Mouse (Mus musculus): ENCODE results near the gene Tmem266.

Gene Tmem266

DNA sequence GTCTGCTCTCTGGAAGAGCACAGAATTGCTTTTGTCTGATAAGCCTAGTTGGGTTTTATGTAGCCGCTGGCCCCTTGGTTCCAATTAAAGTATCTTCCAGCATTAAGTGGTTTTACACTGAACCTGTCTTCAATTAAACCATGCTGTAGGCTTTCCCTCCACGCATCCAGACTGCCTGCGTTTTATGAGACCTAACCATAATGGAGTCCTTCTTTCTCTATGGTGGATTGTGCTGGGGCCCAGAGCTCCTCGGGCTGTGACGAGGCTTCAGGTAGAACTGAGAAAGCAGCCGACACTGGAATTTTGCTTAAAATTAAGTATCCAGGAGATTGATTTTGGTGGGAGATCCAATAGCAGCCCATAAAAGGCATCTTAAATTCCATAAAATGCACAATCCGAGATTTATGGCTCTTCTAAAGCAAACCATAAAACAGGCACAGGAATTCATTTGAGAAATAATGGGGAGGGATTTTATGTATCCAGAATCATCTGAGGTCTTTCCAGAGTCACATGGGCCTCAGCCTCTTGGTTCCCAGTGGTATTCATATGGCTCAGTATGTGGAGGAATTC is 72.4 kb downstream of the Tmem266 start:
- DNase-seq (ENCODE audit: extremely low spot score, low spot score): no peak

DNA sequence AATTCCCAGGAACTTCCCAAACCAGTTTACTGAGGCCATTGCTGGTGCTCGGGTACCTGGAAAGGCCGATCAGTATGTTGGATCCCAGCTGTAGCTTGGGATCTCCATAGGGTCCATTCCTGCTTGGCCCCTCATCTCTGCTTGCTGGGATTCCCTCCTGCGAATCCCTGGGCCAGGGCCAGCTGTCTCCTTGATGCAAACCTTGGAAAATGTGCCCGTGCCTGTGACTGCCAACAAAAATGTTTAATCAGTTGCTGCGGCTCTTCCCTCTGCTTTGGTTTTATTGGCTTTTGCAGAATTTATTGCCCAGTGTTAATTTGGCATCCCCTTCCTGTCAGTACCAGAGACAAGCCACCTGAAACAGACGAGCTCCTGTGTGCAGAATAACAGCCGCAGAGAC is 75.6 kb downstream of the Tmem266 start:
- no peak for DNase-seq (ENCODE audit: extremely low spot score, low spot score)

DNA sequence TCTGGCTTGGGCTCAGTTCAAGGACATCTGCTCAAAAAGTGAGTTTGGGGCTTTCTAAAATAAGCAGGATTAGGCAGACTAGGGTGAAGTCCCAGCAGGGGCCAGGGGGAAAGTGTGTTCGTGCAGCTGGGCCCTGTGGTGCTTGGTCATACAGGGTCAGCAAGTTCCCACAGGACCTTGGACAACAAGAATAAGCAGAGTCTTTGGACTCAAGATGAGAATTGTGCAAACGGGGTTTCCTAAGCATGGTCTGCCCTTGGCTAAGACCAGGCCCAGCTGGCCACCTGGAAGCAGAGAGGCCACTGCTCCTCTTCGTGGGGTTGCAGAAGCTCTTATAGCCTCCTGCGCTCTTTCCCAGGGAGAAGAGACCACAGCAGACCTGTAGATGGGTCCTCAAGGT is 77.5 kb downstream of the Tmem266 start:
- no peak for DNase-seq (ENCODE audit: extremely low spot score, low spot score)

DNA sequence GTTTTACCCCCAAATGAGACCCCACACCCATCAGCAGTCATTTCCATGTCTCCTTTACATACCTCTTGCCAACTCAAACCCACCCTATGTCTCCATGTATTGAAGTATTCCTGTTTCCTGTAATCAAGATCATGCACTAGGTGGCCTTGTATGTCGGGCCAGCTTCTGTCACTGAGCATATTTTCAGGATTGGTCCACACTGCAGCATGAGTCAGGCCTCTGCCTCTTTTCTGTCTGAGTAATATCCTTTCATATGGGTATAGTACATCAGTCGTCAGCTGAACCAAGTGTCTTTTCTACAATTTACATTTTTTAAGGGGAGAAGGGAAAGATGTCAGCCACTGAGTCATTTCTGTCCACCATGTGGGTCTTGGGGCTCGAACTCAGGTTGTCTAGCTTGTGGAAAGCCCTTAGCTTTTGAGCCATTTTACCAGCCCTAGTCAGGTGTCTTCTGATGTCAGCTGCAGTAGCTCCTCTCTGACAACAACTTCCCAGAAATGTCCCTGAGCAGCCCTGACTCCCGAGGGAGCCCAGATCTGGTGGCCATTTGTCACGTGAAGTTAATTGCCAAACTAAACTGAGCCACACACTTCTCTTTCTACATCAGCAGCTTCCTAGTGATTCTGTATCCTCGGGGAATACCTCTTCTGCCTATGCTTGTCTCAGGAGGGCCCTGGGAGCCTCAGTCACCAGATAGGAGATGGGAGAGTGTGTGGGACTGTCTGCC is 78.4 kb downstream of the Tmem266 start:
- no peak for DNase-seq (ENCODE audit: extremely low spot score, low spot score)

DNA sequence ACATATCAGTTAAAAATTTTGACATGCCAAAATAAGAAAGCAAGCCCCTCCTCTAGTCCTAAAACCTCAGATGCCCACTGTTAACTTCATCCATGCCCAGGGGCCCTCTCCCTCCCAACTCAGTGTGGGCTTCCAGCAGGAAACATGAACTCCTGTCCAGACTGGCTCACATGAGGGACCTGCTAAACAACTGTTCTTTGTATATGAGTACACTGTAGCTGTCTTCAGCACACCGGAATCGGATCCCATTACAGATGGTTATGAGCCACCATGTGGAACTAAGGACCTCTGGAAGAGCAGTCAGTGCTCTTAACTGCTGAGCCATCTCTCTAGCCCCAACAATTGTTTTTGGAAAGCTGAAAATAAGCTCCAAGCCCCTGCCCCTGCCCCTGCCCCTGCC is 80.1 kb downstream of the Tmem266 start:
- no peak for DNase-seq (ENCODE audit: extremely low spot score, low spot score)

DNA sequence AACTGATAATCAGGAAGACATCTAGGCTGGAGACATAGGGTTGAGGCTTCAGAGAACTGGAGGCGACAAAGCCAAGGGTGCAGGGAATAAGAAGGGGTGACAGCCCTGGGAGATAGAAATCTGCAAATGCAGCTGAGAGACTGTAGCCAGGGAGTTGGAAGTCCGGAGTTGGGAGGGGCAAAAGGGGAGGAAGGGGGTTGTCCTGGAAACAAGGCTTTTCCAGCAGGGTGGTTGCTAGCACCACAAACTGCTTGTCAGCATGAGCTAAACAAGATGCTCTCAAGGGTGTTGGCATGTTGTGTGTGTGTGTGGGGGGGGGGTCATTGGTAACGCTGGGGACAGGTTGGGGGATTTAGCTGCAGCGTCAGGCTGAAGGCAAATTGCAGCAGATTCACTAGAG is 82.1 kb downstream of the Tmem266 start:
- DNase-seq (ENCODE audit: extremely low spot score, low spot score): no peak

DNA sequence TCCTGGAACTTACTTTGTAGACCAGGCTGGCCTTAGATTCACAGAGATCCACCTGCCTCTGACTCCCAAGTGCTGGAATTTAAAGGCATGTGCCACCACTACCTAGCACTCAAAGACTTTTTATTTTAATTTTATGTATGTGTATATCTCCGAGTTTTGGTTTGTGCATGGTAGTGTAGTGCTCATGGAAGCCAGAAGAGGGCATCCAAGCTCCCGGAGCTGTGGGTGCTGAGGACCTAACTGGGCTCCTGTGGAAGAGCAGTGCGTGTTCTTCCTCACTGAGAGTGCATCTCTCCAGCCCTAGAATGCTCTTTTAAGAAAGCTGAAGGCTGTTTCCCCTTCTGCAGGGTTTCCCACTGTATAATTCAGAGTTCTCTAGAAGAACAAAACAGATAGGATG is 83.1 kb downstream of the Tmem266 start:
- no peak for DNase-seq (ENCODE audit: extremely low spot score, low spot score)

DNA sequence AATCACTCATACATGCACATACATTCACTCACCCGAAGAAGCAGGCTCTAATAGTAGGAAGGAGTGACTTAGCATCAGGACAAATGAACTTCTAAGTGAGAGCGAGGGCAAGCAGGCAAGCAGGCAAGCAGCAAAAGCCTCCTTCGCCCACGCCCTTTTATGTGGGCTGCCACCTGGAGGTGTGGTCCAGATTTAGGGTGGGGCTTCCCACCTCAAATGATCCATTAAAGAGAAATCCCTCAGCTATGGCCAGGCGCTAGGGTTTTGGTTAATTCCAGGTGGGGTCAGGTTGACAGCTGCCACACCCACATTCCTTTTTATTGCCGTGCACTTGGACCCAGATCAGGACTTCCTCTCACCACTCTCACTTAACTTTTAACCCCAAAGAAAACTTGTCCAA is 83.7 kb downstream of the Tmem266 start:
- DNase-seq (ENCODE audit: extremely low spot score, low spot score): no peak

DNA sequence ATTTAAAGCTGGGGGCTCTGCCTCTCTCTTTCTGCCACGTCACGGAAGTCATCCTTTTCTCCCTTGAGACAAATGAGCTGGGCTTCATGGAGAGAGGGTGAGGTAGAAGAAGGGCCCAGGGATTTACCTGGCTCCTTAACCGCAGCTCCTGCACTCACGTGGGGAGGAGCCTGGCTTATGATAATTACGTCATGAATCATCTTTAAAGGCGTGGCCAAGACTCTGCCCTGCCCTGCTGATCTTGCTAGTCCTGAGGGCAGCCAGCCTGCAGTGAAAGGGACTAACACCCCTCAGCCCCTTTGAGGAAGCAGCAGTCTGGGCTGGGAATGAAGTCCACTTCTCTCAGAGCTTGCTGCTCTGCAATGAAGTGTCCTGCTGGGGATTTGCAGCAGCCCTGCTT is 84.4 kb downstream of the Tmem266 start:
- no peak for DNase-seq (ENCODE audit: extremely low spot score, low spot score)

DNA sequence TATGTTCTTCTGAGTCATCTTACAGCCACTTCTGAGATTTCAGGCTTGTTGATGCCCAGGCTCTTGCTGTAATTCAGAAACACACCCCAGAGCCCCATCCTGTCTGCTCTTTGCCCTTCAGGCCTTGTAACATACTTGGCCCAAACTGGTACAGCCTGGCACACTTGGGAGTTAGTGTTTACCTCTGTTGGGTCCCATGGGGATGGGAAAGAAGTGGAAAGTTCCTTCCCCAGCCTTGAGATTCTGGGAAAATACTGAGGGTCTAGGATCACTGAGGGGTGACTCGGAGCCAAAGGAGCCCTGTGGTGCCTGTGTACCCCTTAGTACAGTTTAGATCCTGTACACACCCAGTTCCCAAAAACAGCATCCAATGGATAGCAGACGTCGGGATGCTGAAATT is 95.1 kb downstream of the Tmem266 start:
- no peak for DNase-seq (ENCODE audit: extremely low spot score, low spot score)

DNA sequence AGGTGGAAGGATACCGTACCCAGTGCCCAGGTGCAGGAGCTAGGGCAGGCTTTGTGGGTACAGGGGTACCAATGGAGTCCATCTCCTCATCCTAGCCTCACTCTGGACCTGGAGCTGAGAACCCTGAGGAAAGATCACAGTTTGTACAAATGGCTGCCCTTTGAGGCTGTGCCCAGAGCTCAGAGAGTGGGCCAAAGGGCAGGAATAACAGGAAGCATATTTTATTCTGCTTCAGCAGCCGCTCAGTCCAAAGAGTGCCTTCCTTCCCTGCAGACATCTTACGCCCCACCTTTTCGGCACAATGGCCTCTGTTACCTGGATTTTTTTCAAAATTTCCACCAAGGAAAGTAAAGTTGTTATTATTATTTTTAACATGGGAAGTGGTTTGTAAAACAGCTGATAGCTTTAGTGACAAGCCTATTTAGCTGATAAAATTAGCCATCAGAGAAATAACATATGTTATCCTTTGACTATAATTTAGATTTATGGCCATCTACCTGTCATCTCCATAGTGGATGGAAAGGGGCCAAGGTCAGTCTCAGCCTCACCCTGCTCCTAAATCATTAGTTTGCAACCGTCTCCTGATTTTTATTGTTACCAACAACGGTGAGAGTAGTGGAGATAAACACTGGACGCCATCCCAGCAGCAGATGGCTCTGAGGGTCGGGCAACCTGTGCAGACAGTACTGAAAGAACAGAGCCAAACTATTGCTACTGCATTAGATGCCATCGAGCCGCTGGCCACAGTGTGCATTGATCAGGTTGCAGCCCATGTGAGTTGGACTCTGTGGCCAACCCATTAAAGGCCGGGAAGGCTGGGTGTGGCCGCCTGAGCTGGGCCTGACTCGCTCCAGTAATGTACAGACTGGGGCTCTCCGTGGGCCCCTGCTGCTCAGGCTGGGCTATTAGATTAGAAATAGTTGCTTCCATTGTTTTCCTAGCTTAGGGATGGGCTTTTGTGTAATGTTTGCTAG is 97.0 kb downstream of the Tmem266 start:
- no peak for DNase-seq (ENCODE audit: extremely low spot score, low spot score)

DNA sequence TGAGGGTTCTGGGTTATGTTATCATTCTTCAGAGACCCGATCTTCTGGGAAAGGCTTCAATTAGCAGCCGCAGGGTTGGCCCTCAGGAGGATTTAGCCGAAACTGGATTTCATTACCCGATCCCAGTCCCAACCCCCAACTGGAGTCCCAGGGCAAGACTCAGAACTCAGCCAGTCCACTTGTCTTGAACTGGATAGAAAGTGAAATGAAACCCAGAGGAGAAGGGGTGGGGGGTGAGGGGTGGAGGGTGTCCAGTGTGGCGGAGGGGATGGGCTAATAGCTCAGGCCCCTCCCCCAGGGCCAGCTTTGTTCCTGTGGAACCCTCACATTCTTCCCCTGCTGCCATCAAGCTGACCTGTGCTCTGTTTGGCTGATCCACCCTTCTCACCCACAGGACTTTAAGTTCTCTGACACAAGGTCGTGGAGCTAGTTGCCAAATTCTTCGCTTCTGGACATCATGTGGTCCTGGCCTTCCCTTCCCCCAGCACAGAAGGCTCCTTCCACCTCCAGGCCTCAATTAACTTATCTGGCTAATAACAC is 98.6 kb downstream of the Tmem266 start:
- DNase-seq (ENCODE audit: extremely low spot score, low spot score): no peak

DNA sequence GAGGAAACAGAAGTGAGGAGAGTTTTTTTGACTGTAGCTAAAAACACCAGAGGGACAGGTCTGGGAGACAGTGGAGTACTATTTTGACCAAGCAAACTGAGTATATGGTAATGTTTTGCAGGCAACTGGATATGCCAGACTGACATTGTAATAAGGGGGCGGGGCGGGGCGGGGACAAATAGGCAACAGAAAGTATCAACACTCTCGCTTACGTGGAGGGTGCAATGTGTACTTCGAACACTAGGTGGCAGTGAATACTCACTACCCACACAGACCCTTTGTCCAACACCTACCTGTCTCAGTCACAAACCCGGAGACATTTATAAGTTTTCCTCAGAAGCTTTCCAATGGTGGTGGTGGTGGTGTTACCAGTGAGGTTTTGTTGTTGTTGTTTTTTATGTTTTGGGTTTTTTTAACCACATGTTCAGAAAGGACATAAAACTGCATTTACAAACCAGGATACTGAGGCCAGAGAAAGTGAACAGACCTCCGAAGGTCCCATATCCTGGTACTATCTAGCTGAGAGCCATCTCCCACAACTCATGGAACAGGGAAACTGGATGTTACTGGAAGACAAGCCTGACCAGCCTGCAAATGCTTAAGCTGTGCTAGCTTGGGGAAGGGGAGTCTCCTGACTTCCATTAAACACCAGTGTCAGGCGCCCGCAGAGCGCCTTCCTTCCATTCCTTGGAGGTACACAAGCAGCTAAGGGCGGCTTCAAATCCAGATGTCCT is 102.7 kb downstream of the Tmem266 start:
- peak; percentile 70 for DNase-seq (ENCODE audit: extremely low spot score, low spot score)

DNA sequence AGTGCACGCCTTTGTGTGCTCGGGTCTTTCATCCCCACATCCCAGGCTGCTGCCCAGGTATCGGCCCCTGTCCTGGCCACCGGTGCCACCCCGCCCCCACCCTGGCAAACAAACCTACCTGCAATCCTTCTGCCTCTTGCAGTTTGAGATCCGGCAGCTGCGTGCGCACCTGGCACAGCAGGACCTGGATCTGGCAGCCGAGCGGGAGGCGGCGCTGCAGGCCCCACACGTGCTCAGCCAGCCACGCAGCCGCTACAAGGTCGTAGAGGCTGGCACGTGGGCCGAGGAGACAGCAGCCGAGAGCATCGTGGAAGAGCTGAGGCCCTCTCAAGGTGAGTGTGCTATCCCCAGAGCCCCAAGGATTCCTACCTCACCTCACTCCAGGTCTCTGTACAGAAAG is 103.4 kb downstream of the Tmem266 start:
- peak; percentile 25 for DNase-seq (ENCODE audit: extremely low spot score, low spot score)

DNA sequence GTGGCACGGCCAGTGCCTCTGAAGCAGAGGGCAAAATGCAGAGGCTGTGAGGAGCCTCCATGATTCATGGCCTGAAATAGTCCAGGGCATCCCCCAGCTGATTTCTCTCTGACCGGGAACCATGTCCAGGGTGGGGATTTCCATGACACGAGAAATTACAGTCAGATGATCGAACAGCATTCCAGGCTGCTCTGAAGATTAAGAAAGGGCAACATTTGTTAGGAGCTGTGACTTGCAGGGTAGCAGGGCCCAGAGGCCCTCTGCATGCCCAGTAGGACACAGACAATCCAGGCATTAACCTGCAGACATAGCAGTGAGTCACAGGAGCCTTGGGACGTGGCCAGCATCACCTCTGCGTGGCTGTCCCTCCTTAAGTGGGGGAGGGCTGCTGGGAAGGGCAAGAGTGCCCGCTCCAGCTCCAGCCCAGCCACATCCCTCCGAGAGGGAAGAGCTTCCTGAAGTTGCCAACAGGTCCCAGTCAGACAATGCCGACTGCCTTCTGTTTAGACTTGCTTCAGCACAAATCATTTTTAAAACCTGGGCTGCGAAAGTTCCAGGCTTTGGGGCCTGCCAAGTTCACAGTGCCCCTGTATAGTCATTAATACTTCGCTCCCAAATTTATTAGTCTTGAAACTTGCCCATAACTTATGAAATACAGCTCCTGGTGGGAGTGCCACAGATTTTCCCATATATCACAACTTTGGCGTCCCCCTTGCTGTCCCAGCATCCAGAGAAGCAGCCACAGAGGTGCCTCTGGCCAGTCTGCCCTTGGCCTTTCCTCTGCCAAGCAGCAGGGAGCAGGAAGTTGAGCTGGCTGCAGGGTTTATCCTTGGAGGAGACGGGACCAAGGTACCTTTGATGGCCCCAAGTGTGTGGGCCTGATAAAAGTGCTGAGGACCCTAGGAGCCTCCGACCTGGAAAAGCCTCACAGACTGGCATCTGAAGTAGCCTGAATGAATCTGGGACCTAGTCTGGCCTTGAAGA is 105.9 kb downstream of the Tmem266 start:
- no peak for DNase-seq (ENCODE audit: extremely low spot score, low spot score)

DNA sequence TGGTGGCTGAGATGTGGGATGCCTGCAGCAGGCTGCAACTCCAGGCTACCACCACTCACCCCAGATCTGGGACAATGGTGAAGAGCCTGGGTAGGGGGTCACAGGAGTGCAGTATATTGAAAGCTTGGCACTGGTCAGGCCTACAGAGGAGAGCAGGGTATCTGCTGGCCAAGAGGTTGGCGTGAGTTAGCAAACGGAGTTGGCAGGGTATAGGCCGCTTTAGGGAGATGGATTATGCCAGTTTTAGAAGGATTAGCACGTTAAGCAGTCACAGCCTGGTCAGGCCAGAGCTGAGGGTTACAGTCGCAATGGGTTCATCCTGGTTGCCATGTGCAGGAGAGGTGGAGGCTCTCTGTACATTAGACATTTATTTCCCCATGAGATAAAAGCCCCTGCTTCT is 107.2 kb downstream of the Tmem266 start:
- DNase-seq (ENCODE audit: extremely low spot score, low spot score): no peak

DNA sequence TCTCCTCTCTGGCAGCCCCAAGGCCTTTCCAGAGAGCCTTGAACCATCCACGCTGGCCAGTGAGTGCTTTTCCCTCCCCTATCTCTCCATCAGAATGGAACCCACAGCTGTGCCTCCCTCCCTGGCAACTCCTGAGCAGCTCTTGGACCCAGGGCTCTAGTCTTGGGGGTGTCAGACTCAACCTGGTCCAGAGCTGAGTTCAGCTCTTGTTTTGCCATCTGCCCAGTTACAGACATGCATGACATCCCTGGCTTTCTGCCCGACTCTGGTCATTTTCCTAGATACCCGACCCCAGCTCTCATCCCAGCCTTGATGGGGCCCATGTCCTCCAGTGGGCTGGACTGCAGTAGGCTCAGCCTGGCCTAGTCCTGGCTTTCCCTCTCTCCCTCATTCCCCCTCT is 111.7 kb downstream of the Tmem266 start:
- no peak for DNase-seq (ENCODE audit: extremely low spot score, low spot score)

DNA sequence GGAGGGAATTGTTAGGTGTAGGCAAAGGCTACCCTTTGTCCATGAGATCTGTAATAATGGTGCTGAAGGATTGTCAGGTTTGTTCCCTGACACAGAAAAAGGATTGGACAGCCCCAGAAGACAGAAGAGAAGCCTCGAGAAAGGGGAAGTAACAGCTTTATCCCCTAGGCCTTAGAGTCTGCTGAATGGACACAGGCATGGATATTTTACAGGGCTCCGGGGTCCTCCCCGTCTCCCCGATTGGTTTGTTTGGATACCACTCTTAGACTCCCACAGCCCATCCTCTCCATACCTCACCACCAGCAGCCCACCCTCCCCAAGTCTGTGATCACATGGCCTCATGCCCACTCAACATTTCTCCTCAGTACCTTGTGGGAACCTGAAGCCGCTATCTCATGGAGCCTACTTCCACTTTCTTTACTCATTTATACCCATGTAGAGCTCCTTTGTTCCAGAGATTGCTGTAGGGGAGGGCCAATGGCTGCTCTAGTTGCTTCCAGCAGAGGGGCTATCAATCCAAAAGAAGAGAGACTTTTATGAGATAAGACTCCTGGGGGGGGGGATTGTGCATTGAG is 112.6 kb downstream of the Tmem266 start:
- DNase-seq (ENCODE audit: extremely low spot score, low spot score): peak; percentile 11

DNA sequence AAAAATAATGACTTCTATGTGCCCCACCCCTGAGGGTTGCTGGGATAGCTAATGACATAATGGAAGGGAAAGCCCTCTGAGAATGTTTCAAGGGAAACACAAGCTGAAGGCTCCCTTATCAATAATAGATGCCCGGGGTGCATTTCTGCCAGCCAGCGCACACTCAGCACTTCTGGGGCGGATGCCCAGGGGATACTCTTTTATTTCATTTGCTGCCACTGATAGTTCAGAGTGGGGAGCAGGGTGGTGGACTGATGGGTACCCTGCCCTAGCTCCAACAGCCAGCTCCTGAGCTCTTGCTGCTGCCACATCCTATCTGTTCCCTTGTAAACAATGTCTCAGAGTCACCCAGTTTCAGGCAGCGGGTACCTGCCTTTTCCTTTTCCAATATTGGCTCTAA is 120.8 kb downstream of the Tmem266 start:
- DNase-seq (ENCODE audit: extremely low spot score, low spot score): no peak

DNA sequence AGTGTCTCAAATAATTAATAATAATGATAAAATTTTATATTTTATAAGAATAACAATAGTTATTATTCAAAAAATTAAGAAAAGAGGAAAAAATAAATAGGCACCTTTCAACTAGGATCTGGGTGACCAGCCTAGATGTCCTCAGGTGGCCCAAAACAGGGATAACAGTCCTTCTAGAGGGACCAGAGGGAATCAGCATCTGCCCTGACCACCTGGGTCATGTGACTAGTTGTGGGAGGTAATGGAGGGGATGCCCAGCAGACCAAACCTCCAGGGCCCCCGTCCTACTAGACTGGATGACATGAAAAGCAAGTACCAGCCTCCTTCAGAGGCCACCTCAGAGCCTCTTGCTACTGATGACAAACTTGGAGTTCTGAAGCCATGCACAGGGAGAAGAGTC is 122.4 kb downstream of the Tmem266 start:
- DNase-seq (ENCODE audit: extremely low spot score, low spot score): no peak

Measured in neural tube, embryonic 10.5 days (tissue).